Mouse (Mus musculus): ENCODE data around the gene Vsir. TPM values are rescaled to one million over a fixed set of nuclear protein-coding genes. Genes with fewer than 3 reads are reported as not detected.

Gene Vsir
- polyA plus RNA-seq (2012; ENCODE audit: insufficient read depth, insufficient read length, missing spikeins): 14.7 and 16.0 TPM in 2 replicates

GRCm38 (mm10) chr10:60346701-60347405, at the start of gene Vsir:
Gene Vsir (plus strand): TSS chr10:60346851.
- H3K4me3 ChIP-seq (ENCODE audit: insufficient read depth, low read depth, low read length): peak within 1 kb of the TSS; percentile 81
- peaks cover 19% of the 10 kb centered on the region; the same call in 1 of the 2 replicates for H3K4me1 ChIP-seq (ENCODE audit: control insufficient read depth, insufficient read depth, insufficient read length, low read length)
- peak within 1 kb of the TSS; percentile 91 for H3K27ac ChIP-seq (replicated peaks; ENCODE audit: low read depth, low read length)

DNA sequence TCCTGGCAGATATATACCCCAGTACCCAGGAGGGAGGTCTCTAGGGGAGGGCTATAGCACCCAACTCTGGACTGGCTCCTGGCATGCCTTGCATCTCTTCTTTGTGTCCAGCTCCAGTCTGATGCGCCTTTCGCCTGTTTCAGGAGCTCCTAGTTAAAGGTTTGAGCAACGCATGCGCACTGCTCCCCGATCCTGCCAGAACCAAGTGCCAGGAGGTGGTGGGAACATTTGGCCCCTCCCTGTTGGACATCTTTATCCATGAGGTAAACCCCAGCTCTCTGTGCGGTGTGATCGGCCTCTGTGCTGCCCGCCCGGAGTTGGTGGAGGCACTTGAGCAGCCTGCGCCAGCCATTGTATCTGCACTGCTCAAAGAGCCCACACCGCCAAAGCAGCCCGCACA, 47.0 kb upstream of the Vsir start:
- no peak overlapping the region for H3K4me3 ChIP-seq (ENCODE audit: insufficient read depth, low read depth, low read length)
- no peak overlapping the region for H3K27ac ChIP-seq (replicated peaks; ENCODE audit: low read depth, low read length)
- H3K4me1 ChIP-seq (ENCODE audit: control insufficient read depth, insufficient read depth, insufficient read length, low read length): no peaks in the 10 kb centered on the region

DNA sequence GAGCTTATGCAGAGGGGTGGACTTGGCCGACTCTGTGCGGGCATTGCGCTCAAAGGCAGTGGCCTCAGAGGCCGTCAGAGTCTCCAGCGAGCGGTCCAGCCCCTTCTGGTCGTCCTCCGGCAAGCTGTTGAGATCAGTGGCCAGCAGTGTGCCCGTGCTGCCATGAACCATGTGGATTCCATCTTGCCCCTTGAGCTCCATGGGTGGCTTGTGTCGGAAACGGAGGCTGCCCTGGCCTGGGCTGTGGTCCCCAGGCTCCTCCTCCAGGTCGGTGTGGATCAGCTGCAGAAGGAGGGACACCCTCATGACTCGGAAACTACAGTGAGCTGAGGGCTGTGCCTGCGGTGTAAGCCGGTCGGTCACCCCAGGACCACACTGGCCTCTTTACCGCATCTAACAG, 43.2 kb upstream of the Vsir start:
- Histone ChIP-seq H3K27ac (replicated peaks; ENCODE audit: low read depth, low read length) (no peak overlapping the region), H3K4me1 (ENCODE audit: control insufficient read depth, insufficient read depth, insufficient read length, low read length) (no peaks in the 10 kb centered on the region), H3K4me3 (ENCODE audit: insufficient read depth, low read depth, low read length) (no peak overlapping the region)

DNA sequence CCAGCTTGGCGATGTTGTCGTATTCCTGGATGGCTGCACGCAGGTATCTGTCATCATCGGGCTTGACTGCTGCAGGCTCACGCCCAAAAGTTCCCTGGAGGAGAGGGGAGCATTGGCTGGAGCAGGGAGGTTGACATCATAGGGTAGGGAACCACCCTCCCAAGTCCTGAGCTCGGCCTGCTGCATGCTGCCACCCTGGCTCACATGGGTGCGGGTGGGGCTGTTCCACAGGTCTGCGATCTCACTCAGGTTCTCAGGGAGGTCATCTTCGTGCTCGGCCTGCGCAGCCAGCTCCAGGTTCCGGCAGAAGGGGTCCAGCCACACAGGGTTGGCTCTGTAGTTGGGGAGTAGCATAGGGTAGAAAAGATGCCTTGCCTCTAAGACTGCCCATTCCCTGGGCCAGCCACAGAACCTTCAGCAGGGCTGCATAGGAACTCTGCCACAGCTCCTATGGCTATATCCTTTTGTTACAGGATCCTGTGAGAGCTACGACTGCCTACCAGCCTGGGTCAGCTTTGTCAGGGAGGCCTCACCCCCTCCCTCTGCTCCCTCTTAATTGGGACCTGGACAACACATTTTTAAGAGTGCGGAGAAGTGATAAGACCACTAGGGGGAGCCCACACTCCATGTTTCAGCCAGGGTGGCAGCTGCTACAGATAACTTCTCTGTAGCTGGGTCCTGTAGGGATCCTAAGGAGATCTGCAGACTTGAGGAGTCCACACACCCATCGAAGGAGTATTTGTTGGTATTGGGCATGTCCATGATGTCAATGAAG, 41.6 kb upstream of the Vsir start:
- H3K4me3 ChIP-seq (ENCODE audit: insufficient read depth, low read depth, low read length): no peak overlapping the region
- no peak overlapping the region for H3K27ac ChIP-seq (replicated peaks; ENCODE audit: low read depth, low read length)
- H3K4me1 ChIP-seq (ENCODE audit: control insufficient read depth, insufficient read depth, insufficient read length, low read length): no peaks in the 10 kb centered on the region

- H3K4me1 ChIP-seq (ENCODE audit: control insufficient read depth, insufficient read depth, insufficient read length, low read length): no peaks in the 10 kb centered on the region
- no peak overlapping the region for H3K4me3 ChIP-seq (ENCODE audit: insufficient read depth, low read depth, low read length)
- no peak overlapping the region for H3K27ac ChIP-seq (replicated peaks; ENCODE audit: low read depth, low read length)
Observed at GRCm38 (mm10) chr10:60310629-60311028, 36.0 kb upstream of the Vsir start.

GRCm38 (mm10) chr10:60313606-60314005, 33.0 kb upstream of the Vsir start:
- Histone ChIP-seq H3K27ac (replicated peaks; ENCODE audit: low read depth, low read length) (no peak overlapping the region), H3K4me3 (ENCODE audit: insufficient read depth, low read depth, low read length) (no peak overlapping the region), H3K4me1 (ENCODE audit: control insufficient read depth, insufficient read depth, insufficient read length, low read length) (no peaks in the 10 kb centered on the region)

DNA sequence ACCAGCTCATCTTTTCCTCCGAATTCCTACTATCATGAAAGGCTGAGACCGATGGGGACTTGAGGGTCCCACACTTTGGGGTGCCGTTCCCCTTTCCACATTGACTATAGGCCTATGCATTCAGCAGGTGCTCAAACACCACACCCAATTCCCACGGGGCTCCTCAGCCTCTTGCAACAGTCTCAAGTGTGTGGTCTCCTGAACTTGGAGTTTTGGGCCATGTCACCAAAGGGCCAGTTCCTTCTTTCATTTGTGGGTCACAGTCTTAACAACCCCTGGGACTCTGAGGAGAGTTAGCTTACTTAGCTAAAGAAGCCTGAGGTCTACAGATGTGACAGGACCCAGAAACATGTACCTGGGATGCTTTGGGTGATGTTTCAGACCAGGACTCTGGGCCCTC, 30.5 kb upstream of the Vsir start:
- Histone ChIP-seq H3K27ac (replicated peaks; ENCODE audit: low read depth, low read length) (no peak overlapping the region), H3K4me1 (ENCODE audit: control insufficient read depth, insufficient read depth, insufficient read length, low read length) (no peaks in the 10 kb centered on the region), H3K4me3 (ENCODE audit: insufficient read depth, low read depth, low read length) (no peak overlapping the region)

DNA sequence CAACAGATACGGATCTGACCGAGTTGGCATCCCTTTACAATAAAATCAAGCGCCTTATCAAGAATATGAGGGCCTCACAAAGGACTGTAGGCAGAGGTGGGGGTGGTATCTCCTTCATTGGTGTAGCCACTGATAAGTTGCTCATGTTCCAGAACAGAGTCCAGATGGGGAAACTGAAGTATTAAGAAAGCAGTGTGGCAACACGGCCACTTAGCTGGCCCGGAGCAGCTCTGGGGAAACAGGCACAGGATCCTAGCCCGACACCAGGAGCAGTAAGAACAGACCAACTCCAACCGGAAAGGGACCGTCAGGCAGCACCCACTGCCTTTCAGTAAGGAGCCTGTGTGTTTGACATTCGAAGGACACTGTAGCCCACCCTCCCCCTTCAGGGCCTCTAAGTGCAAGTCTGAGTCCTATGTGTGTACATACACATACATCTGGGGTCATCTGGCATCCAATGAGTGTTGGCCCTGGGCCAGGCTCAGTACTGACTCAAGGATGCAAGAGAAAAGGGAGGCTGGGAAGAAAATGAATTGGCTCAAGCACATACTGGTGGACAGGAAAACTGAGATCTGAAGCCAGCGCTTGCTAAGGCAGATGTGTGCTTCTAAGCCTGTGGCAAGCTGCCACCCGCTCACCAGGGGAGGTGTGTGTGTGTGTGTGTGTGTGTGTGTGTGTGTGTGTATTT, 17.5 kb upstream of the Vsir start:
- Histone ChIP-seq H3K4me1 (ENCODE audit: control insufficient read depth, insufficient read depth, insufficient read length, low read length) (peaks cover 8% of the 10 kb centered on the region; the same call in 1 of the 2 replicates), H3K27ac (replicated peaks; ENCODE audit: low read depth, low read length) (no peak overlapping the region), H3K4me3 (ENCODE audit: insufficient read depth, low read depth, low read length) (no peak overlapping the region)

- Histone ChIP-seq H3K4me1 (ENCODE audit: control insufficient read depth, insufficient read depth, insufficient read length, low read length) (peaks cover 11% of the 10 kb centered on the region; the same call in 1 of the 2 replicates), H3K27ac (replicated peaks; ENCODE audit: low read depth, low read length) (no peak overlapping the region), H3K4me3 (ENCODE audit: insufficient read depth, low read depth, low read length) (no peak overlapping the region)
Observed at GRCm38 (mm10) chr10:60334583-60334982, 12.1 kb upstream of the Vsir start.

DNA sequence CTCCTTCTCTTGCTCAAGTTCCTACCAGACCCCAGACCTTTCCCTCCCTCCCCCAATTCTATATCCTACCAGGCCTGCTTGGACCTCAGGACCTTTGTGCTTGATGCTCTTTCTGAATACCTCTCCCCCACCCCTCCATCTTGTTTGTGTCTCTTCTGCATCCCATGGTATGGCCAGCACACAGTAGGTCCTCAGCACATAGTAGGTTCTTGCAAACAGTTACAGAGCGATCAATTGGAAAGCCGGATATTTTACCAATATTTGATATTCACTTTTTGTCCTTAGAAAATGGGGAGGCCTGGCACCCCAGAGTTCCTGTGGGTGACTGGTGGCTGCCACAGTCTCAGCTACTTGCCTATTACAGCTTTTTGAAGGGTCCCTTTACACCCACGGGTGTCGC, 11.6 kb upstream of the Vsir start:
- Histone ChIP-seq H3K4me3 (ENCODE audit: insufficient read depth, low read depth, low read length) (no peak overlapping the region), H3K4me1 (ENCODE audit: control insufficient read depth, insufficient read depth, insufficient read length, low read length) (peaks cover 11% of the 10 kb centered on the region; the same call in 1 of the 2 replicates), H3K27ac (replicated peaks; ENCODE audit: low read depth, low read length) (no peak overlapping the region)

DNA sequence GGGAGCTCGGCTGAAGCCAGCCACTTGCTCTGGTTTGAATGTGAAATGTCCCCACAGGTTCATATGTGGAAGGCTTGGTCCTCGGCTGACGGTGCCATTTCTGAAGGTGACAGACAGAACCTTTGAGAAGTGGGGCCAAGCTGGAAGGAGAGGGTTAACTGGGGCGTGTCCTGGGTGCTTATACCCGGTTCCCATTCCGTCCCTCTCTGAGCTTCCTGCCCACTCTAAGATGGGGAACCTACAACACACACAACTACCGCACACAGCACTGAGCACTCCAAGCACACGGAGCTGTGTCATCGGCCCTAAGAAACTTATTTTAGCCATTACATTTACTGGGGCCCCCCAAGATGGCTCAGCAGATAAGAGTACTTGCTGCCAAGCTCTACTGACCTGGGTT, 5.1 kb upstream of the Vsir start:
- Histone ChIP-seq H3K27ac (replicated peaks; ENCODE audit: low read depth, low read length) (no peak overlapping the region), H3K4me1 (ENCODE audit: control insufficient read depth, insufficient read depth, insufficient read length, low read length) (peaks cover 8% of the 10 kb centered on the region; the same call in 1 of the 2 replicates), H3K4me3 (ENCODE audit: insufficient read depth, low read depth, low read length) (no peak overlapping the region)

DNA sequence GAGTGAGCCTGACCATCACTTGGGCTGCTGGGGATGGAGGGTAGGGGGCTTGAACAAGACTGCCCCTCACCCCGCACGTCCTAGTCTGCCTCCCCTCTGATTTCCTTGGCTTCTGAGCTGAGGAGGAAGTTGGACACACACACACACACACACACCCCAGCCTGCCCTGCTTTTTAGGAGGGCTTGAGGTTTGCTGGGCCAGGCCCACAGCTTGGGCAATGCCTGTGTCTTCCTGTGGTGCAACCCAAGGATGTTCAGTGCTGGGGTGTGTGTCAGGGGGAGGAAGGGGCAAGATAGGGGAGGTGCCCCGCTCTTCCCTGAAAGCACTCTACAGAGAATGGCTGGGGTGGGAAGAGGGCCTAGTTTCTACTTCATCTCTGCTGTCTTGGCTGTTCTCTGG, 2.5 kb upstream of the Vsir start:
- no peak overlapping the region for H3K4me3 ChIP-seq (ENCODE audit: insufficient read depth, low read depth, low read length)
- H3K27ac ChIP-seq (replicated peaks; ENCODE audit: low read depth, low read length): no peak overlapping the region
- H3K4me1 ChIP-seq (ENCODE audit: control insufficient read depth, insufficient read depth, insufficient read length, low read length): 0 out of 2 replicates have a peak, but pooled peaks cover 4% of the 10 kb centered on the region

DNA sequence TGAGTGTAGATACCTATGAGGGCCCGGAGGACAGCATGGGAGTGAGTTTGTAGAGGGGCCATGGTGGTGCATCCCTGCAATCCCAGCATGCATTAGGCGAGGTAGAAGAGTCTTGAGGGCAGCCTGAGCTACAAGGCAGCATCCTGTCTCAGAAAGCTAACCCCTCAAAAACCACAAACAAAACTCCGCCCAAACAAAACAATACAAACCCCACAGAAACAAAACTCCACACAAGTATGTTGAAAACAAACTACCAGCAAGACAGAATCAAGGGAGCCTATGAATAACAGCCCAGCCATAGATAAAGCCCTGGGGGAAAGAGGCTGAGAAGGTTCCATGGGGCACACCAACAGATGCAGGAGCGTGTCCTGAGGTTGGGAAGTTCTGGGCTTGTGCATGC, 595 bp upstream of the Vsir start:
- H3K4me1 ChIP-seq (ENCODE audit: control insufficient read depth, insufficient read depth, insufficient read length, low read length): peaks cover 13% of the 10 kb centered on the region; the same call in 1 of the 2 replicates
- no peak overlapping the region for H3K27ac ChIP-seq (replicated peaks; ENCODE audit: low read depth, low read length)
- H3K4me3 ChIP-seq (ENCODE audit: insufficient read depth, low read depth, low read length): no peak overlapping the region

DNA sequence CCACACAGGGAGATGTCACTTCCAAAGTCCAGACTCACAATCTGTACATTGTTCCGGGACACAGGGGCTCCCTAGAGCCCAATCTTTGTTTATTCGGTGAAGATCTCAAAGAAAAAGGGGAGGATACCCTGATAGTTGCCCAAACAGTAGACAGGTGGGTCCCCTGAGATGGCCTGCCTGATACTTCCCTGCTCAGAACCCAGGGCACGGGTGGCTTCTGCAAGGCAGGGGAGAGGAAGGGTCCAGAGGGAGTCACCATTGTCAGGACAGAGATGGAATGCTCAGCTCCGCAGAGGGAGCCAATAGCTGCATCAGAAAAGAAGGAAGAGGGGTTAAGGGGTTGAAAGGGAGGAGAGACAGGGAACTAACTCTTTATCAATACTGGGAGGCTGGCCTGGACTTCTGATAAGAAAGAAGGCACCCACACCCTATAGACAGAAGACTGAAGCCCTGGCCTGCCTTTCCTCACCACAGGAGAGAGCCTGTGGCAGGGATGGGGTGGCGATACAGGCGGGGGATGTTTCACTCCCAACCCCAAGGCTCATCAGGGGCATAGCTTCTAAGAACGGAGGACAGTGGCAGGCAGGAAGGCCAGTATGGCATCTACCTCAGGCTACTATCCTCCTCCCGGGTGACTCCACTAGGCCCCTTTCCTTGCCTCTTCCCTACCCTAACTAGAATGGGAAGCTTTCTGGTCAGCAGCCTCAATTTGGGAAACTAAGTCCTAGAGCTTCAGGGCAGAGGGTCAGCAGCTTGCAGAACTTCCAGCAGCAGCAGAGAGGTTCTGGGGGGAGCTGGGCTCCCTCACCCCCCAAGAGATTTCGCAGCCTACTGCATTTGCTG, 1.3 kb downstream of the Vsir start:
- H3K27ac ChIP-seq (replicated peaks; ENCODE audit: low read depth, low read length): peak overlapping the region; percentile 91
- H3K4me3 ChIP-seq (ENCODE audit: insufficient read depth, low read depth, low read length): peak overlapping the region; percentile 81
- peaks cover 28% of the 10 kb centered on the region for H3K4me1 ChIP-seq (ENCODE audit: control insufficient read depth, insufficient read depth, insufficient read length, low read length)
